Mouse (Mus musculus): Measurements from ENCODE around the gene Nhsl1.

The Nhsl1 gene

DNA sequence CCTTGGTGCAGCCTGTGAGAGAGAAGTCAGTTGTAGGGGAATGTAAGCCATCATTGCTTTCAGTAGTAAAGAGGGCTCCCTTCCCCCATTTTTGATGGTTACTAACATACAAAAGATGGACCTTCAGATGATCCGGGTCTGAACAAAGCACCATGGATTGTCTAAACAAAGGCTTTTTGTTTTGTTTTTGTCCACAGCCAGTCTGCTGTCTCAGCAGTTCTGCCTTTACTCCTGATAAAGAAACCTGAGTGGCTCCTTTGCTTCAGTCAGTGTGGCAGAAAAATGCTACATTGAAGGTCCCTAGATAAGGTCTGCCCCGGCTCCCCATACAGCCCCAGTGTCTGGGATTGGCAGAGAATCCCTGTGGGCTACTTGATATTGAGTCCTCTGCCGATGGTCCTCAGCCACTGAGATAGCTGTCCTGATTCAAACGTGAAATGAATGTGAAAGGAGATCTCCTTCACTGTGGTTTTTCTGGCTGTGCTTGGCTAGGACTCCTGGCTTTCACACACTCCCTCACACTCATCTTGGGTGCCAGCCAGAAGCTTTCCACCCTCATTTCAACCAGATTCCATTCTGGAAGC is 163.9 kb downstream of the Nhsl1 start:
- in situ Hi-C loops (cut with MboI, MseI) = no loop called here

DNA sequence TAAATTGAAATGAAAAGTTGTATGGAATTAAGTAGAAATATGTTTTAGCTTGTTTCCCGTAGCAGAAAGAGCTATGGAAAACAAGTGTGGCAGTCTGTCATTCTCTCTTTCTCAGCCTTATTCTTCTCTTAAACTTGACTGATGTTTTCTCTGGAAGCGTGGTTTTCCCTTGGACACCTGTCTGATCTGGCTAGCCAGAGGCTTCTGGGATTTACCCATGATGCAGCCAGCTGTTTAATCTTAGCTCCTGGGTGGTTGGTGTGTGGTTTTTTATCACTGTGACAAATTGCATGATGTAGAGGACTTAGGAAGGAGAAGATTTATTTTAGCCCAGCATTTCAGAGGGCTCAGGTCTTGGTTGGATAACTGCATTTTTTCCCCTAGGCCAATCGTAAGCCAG is 164.9 kb downstream of the Nhsl1 start:
- in situ Hi-C loops (cut with MboI, MseI) = no loop called here

DNA sequence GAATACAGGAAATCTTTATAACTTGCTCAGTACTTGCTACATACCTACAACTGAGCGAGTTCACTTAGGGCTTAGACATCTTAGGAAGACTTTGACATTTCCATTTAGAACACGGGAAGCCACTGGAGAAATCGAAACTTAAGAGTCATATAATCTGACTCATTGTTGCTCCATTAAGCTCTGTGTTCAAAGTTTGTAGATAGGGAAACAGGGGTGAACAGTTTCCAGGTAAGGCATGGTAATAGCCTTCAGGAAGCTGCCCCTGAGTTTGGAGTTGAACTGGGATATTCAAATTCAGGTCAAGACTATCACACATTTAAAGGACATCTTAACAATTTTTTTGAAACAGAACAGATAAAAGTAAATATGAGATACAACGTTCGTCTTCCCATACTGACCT is 165.9 kb downstream of the Nhsl1 start:
- in situ Hi-C loops (cut with MboI, MseI) = no loop called here

DNA sequence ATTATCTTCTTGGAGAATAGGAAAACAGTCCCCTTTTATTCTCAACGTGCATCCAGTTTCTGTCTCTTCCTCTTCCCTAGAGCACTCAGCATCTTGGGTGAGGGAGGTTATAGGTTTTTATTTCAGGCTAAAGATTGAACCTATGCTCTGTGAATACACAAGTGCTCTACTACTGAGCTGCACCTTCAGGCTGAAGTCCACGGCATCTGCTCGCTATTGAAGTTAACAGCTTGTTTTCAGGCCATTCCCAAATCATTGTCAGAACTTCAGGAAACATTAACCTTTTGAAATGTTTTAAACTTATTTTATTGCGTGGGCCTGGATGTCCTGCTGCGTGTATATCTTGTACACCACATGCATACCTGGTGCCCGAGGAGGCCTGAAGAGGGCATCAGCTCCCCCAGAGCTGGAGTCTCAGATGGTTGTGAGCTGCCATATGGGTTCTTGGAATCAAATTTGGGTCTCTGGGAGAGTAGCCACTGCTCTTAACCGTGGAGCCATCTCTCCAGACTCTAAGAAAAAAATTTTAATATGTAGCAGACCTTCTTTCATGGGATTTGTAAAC is 169.5 kb downstream of the Nhsl1 start:
- in situ Hi-C loops (cut with MboI, MseI) = no loop called here

DNA sequence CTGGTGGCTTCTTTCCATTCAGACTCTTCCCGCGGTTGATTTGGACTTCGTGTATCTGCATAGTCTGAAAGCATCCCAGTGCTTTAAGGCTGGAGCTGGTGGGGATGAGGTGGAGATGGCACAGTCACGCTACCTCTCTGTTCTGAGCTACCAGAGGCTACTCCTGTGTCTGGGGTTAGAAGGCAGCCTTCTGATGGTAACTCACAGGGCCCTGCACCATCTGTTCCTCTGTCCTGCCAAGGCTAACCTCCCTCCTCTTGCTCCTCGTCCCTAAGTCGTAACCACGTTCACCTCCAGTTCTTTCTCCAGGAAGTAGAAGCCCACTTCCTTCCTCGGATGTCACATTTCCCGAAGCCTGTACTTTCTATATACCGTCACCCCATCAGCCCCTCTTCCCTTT is 171.2 kb downstream of the Nhsl1 start:
- in situ Hi-C loops (cut with MboI, MseI) = no loop called here

DNA sequence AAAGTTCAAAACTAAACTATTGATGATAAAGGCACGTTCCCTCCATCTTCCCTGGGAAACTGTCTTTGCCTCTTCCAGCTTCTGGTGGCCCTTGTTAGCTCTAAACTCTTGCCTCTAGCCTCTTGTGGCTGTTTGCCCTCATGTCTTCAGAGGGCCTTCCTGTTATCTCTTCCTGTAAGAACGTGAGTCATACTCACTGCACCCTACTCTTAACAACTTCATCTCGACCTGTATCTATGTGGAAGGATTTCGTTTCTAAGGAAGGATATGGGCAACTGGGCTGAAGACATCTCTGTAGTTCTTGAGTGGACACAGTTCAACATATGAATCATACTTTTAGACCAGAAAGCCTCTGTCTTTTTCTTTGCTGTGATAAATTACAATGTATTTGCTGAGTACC is 173.2 kb downstream of the Nhsl1 start:
- in situ Hi-C loops (cut with MboI, MseI) = no loop called here

DNA sequence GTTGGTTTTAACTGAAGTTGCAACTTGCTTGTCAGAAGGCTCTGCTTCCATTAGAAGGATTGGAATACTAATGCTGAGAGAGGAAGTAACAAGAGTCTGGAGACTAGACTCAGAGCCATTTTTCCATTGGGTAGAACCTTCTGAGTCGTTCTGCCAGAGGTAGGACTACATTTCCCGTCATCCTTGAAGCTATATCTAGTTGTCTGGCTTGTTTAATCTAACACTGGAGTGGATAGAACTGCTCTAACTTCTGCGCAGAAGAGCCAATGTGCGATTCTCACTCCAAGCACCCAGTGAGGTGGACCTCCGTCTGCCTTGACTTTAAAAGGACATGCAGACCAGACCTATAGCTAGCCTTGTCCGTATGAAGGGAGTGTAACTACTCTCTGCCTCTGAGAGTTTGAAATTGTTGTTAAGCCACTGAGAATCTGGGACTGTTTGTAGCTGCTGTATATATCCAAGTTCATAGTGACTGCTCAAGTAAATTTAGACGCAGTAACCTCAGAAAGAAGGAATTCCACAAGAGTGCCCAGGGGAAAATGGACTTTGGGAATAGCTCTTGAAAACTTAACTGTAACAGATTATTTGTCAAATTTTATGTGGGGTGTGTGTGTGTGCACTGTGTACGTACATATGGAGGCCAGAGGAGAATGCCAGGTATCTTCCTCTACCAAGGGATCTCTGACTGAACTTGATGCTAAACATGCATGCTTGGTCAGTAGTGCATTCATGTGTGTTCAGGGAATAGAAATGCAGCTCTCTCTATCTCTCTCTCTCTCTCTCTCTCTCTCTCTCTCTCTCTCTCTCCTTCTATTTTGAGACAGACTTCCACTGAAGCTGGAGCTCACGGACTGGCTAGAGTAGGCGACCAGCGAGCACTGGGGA is 174.5 kb downstream of the Nhsl1 start:
- in situ Hi-C loops (cut with MboI, MseI) = no loop called here

DNA sequence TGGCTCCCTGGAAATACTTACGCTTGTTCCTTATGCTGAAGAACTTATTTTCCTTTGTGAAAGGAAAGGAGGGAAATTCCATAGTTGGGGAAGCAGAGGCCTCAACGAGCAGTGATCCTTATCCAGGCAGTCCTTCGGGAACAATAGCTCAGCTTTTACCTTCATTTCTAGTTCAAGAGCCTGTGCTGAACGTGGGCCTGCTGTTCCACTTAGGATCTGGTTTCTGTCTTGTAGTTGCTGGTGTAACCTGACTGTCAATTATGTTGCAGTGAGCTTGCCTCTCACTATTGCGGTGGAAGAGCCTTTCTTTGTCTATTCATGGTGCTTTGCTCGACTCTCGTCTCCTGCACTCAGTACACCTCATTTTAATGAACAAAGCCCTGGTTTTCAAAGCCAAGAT is 175.5 kb downstream of the Nhsl1 start:
- in situ Hi-C loops (cut with MboI, MseI) = no loop called here

DNA sequence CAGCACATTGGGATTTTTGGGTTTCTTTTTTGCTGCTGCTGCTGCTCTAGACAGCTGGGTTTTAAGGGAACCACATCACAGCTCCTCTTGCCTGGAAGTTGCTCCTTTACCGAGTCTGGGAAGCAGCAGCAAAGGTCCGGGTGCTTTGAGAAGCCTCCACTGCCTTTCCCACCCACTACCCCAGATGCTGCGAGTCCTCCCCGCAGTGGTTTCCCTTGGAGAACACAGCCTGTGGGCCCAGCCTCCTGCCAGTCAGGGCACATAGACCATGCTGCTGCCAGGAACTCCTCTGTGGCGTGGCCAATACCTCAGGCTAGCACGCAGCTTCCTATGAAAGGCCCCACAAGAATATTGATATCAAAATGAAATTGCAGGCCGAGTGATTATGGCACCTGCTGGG is 178.3 kb downstream of the Nhsl1 start:
- in situ Hi-C loops (cut with MboI, MseI) = no loop called here

DNA sequence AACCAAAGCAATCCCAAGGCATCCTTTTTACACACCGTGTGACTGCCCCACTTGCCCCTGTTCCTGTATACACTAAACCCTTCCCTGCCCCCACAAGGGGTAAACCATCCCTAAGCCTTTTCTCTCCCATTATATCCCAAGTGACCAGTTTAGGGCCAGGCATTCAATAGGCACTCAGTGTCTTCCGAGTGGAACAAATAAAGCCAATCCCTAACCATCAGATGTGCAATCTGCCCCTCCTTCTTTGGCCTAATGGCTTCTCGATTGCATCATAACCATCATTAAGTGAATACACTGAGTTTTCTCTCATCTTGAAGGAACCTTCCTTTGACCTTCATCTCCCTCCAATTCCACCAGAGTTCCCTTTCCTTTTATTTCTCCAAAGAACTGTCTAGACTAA is 183.2 kb downstream of the Nhsl1 start:
- in situ Hi-C loops (cut with MboI, MseI) = no loop called here

DNA sequence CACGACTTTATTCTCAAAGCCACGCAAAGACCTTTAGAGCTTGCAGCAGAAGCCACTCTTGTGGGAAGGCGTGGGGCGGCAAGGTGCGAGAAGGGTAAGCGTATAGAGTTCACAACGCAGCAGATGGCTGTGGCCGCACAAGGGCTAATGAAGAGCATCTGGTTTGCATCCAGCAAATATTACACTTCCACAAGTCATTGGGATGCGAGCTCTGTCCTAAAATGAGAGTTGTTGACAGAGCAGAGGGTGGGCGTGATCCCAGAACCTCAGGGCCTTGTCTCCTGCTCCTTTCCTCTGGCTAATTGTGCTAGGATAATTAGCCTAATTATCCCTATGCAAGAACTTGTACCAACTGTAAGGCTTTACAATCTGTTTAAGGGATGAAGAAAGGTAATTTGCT is 186.9 kb downstream of the Nhsl1 start:
- in situ Hi-C loops (cut with MboI, MseI) = no loop called here

DNA sequence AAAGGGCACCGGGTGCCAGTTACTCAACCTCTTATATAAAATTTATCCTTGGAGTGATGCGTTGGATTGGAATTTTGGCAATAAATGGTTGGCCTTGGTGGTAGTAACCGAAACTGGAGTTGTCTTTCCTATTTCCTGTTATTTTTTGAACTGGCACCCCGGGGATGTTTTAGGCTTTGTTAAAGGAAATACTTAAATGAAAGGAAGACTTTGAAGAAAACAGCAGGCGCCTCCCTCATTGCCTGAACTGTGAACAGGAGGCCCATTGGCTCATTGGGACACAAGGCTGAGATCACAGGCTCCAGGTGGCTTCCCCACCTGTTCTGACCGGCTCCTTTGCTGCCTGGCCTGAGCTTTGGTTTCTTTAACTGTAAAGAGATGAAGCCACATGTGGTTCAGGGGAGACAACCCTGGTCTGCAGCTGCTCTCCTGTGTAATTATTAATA is 187.7 kb downstream of the Nhsl1 start:
- in situ Hi-C loops (cut with MboI, MseI) = no loop called here

DNA sequence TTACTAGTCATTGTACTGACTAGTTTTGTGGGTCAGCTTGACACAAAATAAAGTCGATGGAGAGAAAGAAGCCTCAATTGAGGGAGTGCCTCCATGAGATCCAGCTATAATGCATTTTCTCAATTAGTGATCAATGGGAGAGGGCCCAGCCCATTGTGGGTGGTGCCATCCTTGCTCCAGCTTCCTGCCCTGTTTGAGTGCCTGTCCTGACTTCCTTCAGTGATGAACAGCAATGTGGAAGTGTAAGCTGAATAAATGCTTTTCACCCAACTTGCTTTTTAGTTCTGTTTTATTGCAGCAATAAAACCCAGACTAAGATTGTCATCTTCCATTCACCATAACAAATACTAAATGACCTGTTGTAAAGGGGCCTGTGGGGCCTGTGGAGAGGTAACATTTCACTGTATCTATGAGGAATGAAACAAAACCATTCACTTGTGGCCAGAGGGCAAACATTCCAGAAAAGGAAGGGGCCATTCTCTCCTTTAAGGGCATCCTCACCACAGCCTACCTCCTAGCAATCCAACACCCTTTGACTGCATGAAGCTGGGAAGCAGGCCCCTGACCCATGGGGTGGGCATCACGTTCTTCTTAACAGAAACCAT is 189.2 kb downstream of the Nhsl1 start:
- in situ Hi-C loops (cut with MboI, MseI) = no loop called here

DNA sequence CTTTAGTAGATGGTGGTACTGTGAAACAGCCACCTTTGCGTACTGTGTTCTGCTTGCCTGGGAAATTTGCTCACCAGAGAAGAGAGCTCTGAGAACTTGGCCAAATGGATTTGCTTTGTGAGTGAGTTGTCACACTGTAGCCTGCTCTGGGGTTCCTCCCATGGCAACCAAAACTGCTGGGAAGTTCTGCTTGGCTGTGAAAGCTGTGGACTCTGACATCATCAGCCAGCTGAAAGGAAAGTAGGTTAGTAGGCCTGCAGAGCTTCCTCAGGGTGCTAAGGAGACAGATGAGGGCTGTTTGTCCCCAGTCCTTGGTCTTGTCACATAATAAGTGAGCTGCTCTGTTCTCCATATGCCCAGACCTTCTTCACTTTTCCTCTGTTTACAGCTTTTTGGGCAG is 189.8 kb downstream of the Nhsl1 start:
- in situ Hi-C loops (cut with MboI, MseI) = no loop called here

DNA sequence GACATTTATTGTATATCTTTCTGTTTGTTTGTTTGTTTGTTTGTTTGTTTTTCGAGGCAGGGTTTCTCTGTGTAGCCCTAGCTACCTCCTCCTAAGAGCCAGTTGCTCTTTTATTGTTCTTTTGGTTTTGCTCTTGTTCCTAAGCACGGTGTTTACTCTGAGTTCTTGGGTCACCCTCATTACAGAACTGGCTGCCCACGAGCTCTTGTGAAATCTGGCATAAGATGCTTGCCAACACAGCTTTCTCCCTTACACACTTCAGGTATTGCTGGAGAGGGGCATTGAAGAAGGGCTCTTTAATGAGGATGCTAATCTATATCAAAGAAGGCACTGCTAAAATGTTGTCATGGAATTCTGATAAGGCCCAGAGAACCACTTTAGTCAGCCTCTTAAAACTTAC is 191.9 kb downstream of the Nhsl1 start:
- in situ Hi-C loops (cut with MboI, MseI) = no loop called here

DNA sequence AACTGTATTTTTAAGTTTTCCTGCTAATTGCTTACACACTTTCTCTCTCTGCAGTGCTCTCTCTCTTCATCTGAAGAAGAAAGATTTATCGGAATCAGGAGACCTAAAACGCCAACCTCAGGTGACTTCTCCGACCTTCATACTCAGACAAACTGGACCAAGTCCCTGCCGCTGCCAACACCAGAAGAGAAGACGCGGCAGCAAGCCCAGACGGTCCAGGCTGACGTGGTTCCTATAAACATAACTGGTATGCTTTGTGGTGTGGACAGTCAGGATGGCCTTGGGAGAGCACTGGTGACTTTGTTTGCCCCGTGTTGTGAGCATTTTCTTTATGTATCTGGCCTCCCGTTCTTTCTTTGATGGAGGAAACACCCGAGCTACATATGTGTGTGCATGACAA is 192.7 kb downstream of the Nhsl1 start:
- in situ Hi-C loops (cut with MboI, MseI) = no loop called here

DNA sequence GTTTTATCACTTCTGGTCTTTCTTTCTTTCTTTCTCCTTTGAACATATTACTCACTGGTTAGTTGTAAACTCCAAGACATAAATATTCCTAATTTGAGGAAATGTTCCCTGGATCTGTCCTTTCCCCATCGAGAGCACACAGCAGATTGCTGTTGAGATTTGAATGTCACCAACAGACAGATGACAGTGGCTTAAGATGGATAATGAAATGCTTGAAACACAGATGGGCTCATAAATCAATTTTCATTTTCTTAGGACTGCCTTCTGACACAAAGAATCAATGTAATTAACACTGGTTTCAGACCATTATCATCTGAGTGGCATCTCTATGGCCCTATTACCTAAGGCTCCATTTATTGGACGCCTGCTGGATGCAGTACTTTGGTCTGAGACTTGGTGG is 203.8 kb downstream of the Nhsl1 start:
- in situ Hi-C loops (cut with MboI, MseI) = no loop called here

DNA sequence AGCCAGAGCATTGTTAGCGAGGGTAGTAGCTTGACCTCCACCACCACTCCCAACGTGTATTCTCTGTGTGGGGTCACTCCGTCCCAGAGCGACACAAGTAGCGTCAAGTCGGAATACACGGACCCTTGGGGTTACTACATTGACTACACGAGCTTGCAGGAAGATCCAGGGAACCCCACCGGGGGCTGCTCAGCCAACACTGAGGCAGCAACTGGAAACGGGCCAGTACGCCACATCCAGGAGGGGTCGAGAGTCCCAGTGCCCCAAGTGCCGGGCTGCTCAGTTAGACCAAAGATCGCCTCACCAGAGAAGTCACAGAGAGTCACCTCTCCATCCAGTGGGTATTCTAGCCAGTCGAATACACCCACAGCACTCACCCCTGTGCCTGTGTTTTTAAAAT is 206.5 kb downstream of the Nhsl1 start:
- in situ Hi-C loops (cut with MboI, MseI) = loop anchor here (5.0 kb wide), 2 partner anchors 73 to 133 kb away; no protein-coding TSS in a partner anchor

DNA sequence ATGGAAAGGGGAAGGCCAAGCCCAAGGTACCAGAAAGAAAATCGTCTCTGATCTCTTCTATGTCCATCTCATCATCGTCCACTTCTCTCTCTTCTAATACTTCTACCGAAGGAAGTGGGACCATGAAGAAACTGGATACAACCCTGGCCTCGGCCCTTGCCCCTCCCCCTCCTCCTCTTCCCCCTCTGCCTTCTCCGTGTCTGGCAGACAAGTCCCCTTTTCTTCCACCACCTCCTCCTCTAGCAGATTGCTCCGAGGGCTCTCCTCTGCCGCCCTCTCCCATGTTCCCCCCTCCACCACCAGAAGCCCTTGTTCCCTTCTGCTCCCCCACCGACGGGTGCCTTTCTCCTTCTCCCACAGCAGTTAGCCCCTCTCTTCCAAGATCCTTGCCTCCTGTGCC is 206.9 kb downstream of the Nhsl1 start:
- in situ Hi-C loops (cut with MboI, MseI) = loop anchor here (5.0 kb wide), 2 partner anchors 73 to 133 kb away; no protein-coding TSS in a partner anchor

DNA sequence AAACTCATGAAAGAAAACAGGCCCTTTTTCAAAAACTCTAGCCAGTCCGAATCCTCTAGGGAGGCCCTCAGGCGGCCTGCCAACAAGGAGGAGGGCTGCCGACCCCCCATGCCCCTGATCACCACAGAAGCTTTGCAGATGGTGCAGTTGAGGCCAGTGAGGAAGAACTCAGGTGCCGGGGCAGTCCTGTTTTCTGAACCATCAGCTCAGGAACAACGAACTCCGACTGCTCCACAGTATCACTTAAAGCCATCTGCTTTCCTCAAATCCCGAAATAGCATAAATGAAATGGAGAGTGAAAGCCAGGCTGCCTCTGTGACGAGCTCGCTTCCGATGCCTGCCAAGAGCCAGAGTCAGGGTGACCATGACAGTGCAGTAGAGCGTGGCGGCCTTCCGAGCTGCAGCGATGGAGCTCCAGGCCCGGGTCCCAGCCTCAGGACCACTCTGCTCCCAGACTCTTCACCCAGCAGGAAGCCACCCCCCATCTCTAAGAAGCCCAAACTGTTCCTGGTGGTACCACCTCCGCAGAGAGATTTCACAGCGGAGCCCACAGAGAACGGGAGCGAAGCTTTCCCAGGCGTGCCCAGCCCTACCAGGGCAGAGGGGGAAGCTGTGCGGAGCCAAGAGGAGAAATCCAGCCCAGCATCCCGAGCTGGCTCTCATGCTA is 207.5 kb downstream of the Nhsl1 start:
- in situ Hi-C loops (cut with MboI, MseI) = loop anchor here (5.0 kb wide), 2 partner anchors 74 to 134 kb away; no protein-coding TSS in a partner anchor

DNA sequence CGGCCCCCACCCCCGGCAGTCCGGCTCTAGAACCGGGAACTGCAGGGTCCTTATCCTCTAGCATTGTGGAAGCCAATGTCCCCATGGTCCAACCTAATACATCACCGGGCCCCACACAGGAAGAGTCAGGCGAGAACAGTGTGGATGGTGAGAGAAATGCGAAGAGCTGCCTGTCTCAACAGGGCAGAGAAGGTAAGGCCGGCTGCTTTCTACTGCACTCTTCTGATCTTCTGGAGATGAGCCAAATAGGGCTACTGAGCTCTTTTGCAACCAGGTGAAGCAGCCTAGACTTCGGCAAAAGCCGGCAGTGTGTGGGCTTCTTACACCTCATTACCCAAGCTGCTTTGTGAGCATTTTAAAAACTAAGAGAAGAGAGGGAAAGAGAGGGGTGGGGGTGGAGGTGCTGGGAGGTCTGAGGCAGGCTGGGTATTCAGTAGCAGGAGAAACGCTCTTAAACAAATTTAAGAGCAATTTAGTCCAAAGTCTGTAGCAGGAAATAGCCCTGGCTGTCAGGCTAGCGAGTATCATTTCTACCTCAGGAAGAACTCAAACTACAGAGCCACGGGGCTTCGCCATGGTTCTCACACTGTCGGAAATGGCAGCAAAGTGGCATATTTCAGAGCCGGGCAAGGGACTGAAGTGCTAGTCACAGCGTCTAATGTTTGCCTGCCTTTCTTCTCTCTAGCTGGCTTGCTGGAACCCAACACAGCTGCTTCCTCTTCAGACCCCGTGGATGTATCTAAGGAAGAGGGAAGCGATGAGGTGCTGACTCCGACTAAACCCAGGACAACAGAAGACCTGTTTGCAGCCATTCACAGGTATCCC is 208.3 kb downstream of the Nhsl1 start:
- in situ Hi-C loops (cut with MboI, MseI) = loop anchor here (5.0 kb wide), 2 partner anchors 75 to 135 kb away; no protein-coding TSS in a partner anchor
